Mouse (Mus musculus): ENCODE measurements around the gene Gm8453. TPM values are rescaled to one million over a fixed set of nuclear protein-coding genes. Genes with fewer than 3 reads are reported as not detected.
"Not testable (repeated sequence)": the region's sequence is repeated elsewhere in the genome, so short reads cannot be mapped to it uniquely, and the experiment has no call there.

Gene Gm8453
- polyA plus RNA-seq (2015; fragmentation: Nextera tagmentation; extraction: Ambion mirVana), result not detected in 2 replicates

DNA sequence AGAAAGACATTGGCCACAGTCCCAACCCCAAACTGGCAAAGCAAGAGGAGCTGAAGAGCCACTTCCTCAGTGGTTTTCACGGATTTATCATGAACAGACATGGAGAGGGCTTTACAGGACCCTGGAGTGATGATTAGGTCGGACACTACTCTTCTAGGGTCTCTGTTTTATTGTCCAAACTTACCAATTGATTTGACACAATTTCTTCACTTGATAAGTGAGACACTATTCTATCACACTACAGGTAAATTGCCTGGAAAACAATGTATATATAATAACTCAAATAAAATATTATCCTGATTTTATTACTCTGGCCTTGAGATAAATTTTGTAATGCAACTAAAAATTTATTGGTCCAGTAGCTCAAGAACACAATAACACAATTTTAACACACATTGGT, at the start of gene Gm8453:
Gm8453 (minus strand) TSS at position 101 of the 400 bp plus-strand sequence.
- WGBS, result 27% methylated on average over 2 of the region's 2 CpGs
- ATAC-seq (ENCODE audit: low FRiP score); H3K9ac ChIP-seq; H3K27me3 ChIP-seq; H3K4me2 ChIP-seq; H3K4me3 ChIP-seq; H3K4me1 ChIP-seq (replicated peaks); H3K9me3 ChIP-seq; H3K36me3 ChIP-seq; H3K27ac ChIP-seq: not testable (repeated sequence)

DNA sequence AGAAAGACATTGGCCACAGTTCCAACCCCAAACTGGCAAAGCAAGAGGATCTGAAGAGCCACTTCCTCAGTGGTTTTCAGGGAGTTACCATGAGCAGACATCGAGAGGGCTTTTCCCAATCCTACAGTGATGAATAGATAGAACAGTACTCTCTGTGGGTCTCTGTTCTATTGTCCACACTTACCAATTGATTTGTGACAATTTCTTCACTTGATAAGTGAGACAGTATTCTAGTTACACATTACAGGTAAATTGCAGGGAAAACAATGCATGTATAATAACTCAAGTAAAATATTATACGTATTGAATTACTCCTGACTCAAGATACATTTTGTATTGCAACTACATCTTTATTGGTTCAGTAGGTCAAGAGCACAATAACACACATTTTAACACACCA, 28.1 kb downstream of the Gm8453 start, which contains the start of gene Gm8653:
Gm8653 (minus strand) TSS at position 101 of the 400 bp plus-strand sequence.
- H3K9me3 ChIP-seq, result not testable (repeated sequence)

DNA sequence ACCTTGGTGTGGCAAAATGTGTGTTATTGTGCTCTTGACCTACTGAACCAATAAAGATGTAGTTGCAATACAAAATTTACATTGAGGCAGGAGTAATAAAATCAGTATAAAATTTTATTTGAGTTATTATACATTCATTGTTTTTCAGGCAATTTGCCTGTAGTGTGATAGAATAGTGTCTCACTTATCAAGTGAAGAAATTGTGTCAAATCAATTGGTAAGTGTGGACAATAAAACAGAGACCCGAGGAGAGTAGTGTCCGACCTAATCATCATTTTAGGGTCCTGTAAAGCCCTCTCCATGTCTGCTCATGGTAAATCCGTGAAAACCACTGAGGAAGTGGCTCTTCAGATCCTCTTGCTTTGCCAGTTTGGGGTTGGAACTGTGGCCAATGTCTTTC, 40.2 kb downstream of the Gm8453 start, which contains the start of gene Vmn1r143:
Vmn1r143 (plus strand) TSS at position 301 of the 400 bp plus-strand sequence.
- not testable (repeated sequence) for H3K27me3 ChIP-seq; ATAC-seq (ENCODE audit: low FRiP score); H3K4me1 ChIP-seq (replicated peaks); H3K27ac ChIP-seq; H3K4me2 ChIP-seq; H3K36me3 ChIP-seq; H3K9me3 ChIP-seq; H3K4me3 ChIP-seq; H3K9ac ChIP-seq
- no CpG with 5 or more reads among the region's 3 CpGs for WGBS

More for the DNA sequence above, 28.1 kb downstream of the Gm8453 start, which contains the start of gene Gm8653:
- not testable (repeated sequence) for H3K27me3 ChIP-seq; H3K4me3 ChIP-seq; H3K4me2 ChIP-seq; H3K36me3 ChIP-seq; H3K9ac ChIP-seq; H3K4me1 ChIP-seq (replicated peaks); ATAC-seq (ENCODE audit: low FRiP score); H3K27ac ChIP-seq
- WGBS, result no CpG with 5 or more reads among the region's 2 CpGs

Other genes with a start within 250 kb of the Gm8453 start
- not detected in 2 replicates for gene Vmn1r137, start 234.9 kb downstream of the Gm8453 start, polyA plus RNA-seq (2015; fragmentation: Nextera tagmentation; extraction: Ambion mirVana)
- not detected in 2 replicates for gene Vmn1r138, start 200.6 kb downstream of the Gm8453 start, polyA plus RNA-seq (2015; fragmentation: Nextera tagmentation; extraction: Ambion mirVana)
- not detected in 2 replicates for gene Gm6176, start 173.2 kb downstream of the Gm8453 start, polyA plus RNA-seq (2015; fragmentation: Nextera tagmentation; extraction: Ambion mirVana)
- gene Vmn1r139, start 160.4 kb downstream of the Gm8453 start, polyA plus RNA-seq (2015; fragmentation: Nextera tagmentation; extraction: Ambion mirVana), result not detected in 2 replicates
- gene Gm16451, start 111.2 kb downstream of the Gm8453 start, polyA plus RNA-seq (2015; fragmentation: Nextera tagmentation; extraction: Ambion mirVana), result not detected in 2 replicates
- gene Gm10666, start 94.7 kb downstream of the Gm8453 start, polyA plus RNA-seq (2015; fragmentation: Nextera tagmentation; extraction: Ambion mirVana), result not detected in 2 replicates
- not detected in 2 replicates for gene Vmn1r142, start 65.4 kb downstream of the Gm8453 start, polyA plus RNA-seq (2015; fragmentation: Nextera tagmentation; extraction: Ambion mirVana)
- gene Vmn1r143, start 40.1 kb downstream of the Gm8453 start, polyA plus RNA-seq (2015; fragmentation: Nextera tagmentation; extraction: Ambion mirVana), result not detected in 2 replicates
- gene Gm8653, start 28.2 kb downstream of the Gm8453 start, polyA plus RNA-seq (2015; fragmentation: Nextera tagmentation; extraction: Ambion mirVana), result not detected in 2 replicates
- not detected in 2 replicates for gene Gm4187, start 100.2 kb upstream of the Gm8453 start, polyA plus RNA-seq (2015; fragmentation: Nextera tagmentation; extraction: Ambion mirVana)
- gene Gm8660, start 141.6 kb upstream of the Gm8453 start, polyA plus RNA-seq (2015; fragmentation: Nextera tagmentation; extraction: Ambion mirVana), result not detected in 2 replicates
- gene Vmn1r148, start 184.1 kb upstream of the Gm8453 start, polyA plus RNA-seq (2015; fragmentation: Nextera tagmentation; extraction: Ambion mirVana), result not detected in 2 replicates
- gene Vmn1r149, start 208.7 kb upstream of the Gm8453 start, polyA plus RNA-seq (2015; fragmentation: Nextera tagmentation; extraction: Ambion mirVana), result not detected in 2 replicates
- not detected in 2 replicates for gene Gm10665, start 234.6 kb upstream of the Gm8453 start, polyA plus RNA-seq (2015; fragmentation: Nextera tagmentation; extraction: Ambion mirVana)